Mouse (Mus musculus) small intestine, adult 2 months (tissue): Measurements from ENCODE around the gene Adamts14.

ENCODE experiments used
- CTCF ChIP-seq: fragments of 200-500 bp; IDR thresholded peaks from 2 replicates; pipeline ENCODE4 v1.5.1; 2012; ENCODE audit warnings: low read depth, mild to moderate bottlenecking, control low read depth, inconsistent platforms, low read length, moderate library complexity, mixed read lengths; ENCODE audit not compliant: insufficient replicate concordance, insufficient read length; ENCODE audit errors: extremely low read depth
- POLR2A ChIP-seq: fragments of 200-500 bp; IDR thresholded peaks from 2 replicates; pipeline ENCODE4 v1.6.1; 2012; ENCODE audit warnings: low read depth, mild to moderate bottlenecking, control low read depth, inconsistent platforms, low read length, moderate library complexity

DNA sequence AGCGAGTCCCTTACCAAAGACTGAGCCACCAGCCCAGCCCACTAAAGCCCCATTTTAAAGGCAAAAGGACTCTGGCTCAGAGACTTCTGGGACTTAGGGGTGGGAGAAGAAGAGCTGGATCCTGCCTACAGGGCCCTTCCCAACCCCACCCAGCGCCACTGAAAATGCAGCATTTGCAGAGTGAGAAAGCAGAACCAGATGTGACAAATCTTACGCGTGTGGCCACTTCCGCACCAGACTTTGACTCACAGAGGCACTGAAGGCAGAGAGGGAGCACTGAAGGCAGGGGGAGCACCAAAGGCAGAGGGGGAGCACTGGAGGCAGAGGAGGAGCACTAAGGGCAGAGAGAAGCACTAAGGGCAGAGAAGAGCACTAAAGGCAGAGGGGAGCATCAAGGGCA, 5.9 kb downstream of the Adamts14 start:
- TF ChIP-seq CTCF: no peak
- TF ChIP-seq POLR2A: no peak
